Mouse (Mus musculus) lung, postnatal 0 days (tissue): ENCODE measurements around the gene Ubl7.

Experiments
- CTCF ChIP-seq: IDR thresholded peaks from 2 replicates; pipeline ENCODE4 v1.5.1; 2016; ENCODE audit warnings: antibody characterized with exemption, mild to moderate bottlenecking
- EP300 ChIP-seq: IDR thresholded peaks from 2 replicates; pipeline ENCODE4 v1.6.1; 2016; ENCODE audit warnings: antibody characterized with exemption, mild to moderate bottlenecking, control low read depth

DNA sequence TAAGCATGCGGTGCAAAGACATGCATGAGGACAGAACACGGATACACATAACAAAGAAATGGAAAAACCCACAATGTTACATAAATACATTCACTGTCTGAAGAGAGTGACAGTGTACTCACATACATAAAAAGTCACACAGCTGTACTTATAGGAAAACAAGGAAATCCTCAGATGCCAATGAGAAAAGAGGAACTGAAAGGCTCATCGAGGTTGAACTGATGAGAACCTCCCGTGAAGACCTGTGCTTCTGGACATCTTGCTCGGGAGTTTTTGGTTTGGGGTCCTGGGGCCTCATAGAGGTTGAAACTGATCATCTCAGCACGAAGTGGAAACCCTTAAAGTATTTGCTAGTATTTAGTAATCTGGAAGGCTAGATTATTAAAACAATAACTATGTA lies 3.6 kb upstream of the Ubl7 start:
- TF ChIP-seq CTCF (no peak), EP300 (no peak)
